Mouse (Mus musculus): ENCODE measurements around the gene Nxf2.
"Not testable (repeated sequence)": the region's sequence is repeated elsewhere in the genome, so short reads cannot be mapped to it uniquely, and the experiment has no call there.

Gene Nxf2

DNA sequence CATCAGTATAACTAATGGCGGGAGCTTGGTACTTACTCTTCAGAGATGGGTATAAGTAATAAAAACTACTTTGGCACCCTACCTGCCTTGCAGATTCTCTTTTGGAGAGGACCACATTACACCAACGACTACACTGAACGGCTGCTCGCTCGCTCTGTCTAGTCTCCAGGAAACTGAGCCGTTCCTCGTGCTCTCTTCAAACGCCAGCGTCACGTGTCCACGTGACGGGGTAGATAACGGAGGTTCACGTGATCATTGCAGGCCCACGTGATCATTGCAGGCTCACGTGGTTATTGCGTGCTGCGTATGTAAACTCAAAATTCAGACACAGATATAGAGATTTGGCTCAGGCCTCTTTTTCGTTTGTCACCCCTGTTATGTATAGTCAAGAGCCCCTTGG lies at the start of gene Nxf2:
Gene Nxf2 (minus strand): TSS at position 209 of the 400 bp plus-strand sequence.
- no peak for DNase-seq

DNA sequence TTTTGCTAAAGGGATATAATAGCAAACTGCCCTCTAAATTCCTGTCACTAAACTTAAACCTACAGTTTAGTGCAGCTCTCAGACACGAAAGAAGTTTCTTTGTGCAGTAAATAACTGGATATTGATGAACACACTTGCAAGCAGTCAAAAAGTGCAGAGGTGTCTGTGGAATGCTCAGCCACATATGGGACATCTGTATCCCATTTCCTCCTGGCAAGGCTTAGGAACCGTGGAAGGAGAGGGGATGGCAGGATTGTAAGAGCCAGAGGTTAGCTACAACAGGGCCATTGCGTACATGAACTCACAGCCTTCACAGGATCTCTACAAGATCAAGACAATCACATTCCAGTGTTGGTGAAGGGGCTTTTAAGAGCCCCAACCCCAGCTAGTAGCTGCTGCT lies 46.8 kb upstream of the Nxf2 start:
- no peak for DNase-seq

DNA sequence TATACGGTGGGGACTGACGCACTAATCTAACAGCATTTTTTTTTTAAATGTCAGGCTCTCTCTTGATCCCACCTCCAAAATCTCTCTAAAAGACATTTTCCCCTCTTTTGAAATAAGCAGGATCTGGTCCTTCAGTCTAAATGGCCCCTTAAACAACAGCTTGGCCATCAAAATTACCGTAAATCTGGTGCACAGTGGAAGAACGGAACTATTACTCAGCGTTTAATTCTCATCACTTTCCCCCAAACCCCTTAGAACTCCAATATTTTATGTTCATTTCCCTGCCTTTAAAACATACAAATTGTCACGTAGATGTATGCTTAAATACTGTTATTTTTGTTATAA lies 44.9 kb upstream of the Nxf2 start:
- DNase-seq, result no peak

DNA sequence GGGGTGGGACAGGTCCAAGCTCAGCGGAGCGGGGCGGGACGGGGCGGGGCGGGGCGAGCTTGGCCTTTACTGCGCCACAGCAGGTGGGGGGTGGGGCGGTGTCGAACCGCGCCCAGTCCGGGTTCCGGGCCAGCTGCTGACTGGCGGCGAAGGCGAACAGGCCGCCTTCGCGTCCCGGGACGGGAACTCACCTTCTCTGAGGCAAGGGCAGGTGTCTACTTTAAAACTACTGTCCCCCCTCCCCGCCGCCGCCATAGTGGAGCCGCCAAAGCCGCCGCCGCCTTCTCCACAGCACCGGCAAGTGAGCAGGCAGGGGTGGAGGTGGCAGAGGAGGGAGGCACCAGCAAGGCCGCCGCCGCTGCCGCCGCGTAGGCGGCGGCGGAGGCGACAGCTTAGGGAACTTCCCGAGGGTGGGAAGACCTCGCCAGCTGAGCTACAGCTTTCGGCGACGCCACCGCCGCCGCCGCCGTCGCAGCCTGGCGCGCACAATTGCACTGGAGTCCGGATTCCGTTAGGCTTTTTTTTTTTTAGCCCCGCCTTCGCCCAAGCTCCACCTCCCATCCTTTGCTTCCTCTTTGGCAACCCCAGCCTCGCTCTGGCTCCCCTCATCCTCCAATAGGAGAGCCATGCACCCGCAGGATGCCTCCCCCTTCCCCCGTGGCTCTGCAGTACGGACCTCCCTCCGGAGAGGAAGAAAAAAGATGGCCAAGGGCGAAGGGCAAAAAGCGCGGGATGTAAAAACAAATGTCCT lies 44.3 kb upstream of the Nxf2 start, which contains the start of gene Zmat1:
Gene Zmat1 (minus strand): TSS at position 490 of the 751 bp plus-strand sequence.
- DNase-seq, result peak; percentile 81 to 94

DNA sequence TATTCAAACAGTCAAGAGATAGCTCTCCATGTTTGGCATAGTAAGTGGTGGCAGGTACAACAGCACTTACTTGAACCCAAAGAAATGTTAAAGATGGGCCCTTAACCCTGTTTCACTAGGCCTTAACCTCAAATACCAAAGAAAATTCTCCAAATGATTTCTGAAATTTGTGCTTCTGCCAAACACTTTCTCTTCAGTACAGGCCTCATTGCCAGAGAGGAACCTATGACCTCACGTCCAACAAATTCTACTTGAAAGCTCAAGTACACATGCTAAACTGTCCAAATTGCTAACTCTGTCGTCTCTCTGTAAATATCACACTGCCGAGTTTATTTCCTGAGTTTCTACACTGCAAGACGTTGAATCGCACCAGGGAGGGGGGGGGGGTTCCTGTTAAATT lies 43.5 kb upstream of the Nxf2 start:
- DNase-seq, result no peak

DNA sequence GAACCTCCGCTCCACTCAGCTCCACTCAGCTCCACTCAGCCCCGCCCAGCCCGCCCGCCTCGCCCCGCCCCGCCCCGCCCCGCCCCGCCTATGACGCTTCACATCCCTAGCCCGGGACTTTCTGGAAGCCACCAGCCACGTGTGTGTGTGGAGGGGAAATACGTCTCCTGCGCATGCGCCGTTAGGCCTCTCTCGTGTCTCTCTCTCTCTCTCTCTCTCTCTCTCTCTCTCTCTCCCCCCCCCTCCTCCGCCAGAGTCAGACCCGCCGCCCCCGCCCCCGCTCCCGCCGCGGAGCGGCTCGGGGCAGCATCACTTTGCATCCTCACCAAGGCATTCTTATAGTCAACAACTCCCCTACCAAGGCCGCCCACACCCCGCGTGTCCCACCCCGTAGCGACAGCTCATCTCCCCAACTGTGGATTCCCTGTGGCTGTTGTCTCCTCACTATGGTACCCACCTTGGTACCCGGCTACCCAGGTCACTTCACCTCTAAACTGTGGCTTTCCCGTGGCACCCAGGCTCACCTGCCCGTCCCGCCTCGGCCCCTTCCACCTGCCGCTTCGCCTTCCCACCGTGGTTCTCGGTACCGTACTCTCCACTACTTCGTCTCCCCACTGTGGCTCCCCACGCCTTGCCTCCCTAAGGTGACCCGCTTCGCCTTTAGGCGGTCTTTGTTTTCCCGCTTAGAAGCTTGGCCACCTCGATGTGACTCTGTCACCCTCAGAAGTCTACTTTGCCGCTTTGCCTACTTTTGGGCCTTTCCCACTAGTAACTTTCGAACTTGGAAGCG lies 1.1 kb downstream of the Nxf2 start:
- peak; percentile 58 to 65 for DNase-seq

DNA sequence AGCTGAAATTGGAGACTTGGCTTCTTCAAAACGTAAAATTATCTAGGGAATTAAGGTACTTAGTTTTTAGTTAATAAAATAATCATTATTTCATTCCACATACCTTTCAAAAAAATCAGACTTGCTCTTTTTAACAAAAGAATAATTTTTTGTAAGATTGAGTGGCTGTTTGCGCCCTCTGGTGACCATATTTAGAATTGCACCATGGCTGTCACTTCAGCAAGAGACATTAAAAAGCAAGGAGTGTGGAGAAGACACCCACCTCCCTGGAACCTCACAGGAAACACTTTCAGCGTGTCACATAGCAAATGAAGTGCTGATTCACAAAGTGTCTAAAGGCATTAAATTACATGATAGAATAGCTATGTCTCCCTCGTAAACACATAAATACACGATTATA lies 34.2 kb downstream of the Nxf2 start:
- DNase-seq, result peak; percentile 35 to 44

DNA sequence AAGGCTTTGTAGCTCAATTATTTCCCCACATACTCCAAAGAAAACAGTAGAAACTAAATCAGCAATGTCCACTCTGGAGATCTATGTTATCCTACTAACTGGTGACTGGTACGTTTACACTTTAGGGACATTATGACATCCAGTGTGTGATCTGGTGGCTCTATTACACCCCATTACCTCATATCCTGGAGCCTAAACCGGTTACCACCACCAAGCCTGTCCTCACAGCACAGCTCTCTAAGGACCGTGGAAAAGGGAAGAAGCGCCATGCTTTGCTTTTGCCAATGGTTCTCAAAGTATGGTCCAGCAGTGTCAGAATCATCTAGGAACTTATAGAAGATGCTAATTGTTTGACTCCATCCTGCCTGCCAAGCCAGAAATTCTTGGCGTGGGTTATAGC lies 34.6 kb downstream of the Nxf2 start:
- DNase-seq, result no peak

DNA sequence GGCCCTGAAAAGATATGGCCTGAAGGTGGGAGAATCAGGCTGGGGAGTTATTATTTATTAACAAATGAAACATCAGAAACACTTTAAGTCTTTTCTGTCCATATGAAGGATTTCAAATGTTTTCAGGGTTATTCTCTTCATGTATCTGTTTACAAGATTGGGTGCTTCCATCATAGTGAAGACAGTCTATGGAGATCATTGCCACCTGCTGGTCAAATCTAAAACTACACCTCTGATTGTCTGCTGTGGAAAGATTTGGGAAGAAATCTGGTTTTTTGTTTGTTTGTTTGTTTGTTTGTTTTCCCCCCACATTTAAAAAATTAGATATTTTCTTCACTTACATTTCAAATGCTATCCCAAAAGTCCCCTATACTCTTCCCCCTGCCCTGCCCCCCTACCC lies 39.5 kb downstream of the Nxf2 start:
- DNase-seq, result peak; percentile 28 to 58

DNA sequence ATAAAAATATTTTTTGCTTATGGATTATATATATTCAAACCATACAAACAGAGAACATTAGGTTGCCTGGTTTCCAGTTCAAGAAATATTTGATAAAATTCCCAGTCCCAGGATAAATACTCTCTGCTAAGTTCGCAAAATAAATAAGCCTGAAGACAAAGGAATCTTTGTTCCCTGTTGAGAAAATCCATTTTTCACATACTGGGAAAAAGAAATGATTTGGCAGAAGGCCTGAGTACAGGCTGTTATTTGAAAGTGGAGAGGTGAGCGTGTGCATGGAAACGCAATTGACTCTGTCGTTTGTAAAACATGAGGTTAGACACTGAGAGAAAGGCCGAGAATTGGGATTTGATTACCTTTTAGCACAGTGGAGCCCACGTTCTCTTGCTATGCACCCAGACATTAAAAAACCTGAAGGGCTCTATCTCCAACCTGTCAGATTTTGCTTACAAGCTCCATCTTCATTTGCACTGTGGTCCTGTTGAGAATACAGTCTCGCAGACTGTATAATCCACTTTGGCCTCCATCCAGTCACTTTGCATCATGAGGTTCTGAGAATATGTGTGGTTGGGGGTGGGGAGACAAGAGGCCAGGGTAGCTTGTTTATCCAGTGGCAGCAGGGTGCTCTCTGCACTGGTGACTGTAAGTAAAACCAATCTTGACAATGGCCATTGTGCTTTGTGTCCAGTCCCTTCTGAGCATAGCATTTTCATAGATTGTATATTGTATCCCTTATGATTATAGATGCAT lies 40.7 kb downstream of the Nxf2 start:
- no peak for DNase-seq

DNA sequence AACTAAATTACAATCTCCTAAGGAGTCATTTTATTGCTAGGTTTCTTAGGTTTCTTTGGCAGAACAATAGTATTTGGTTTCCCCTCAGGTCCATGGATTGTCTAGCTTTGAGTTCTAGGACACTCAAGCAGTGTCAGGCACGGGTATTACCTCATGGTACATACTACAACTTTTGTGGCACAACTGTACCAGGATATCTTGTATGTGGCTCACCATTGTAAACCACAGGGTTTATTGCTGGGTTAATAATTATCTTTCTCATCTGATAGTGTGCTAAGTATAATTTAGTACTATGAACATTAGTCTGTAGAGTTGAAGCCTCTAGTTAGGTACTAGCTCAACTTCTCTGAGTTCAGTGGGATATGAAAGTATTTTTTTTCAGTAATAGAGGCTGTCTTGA lies 45.3 kb downstream of the Nxf2 start:
- no peak for DNase-seq

DNA sequence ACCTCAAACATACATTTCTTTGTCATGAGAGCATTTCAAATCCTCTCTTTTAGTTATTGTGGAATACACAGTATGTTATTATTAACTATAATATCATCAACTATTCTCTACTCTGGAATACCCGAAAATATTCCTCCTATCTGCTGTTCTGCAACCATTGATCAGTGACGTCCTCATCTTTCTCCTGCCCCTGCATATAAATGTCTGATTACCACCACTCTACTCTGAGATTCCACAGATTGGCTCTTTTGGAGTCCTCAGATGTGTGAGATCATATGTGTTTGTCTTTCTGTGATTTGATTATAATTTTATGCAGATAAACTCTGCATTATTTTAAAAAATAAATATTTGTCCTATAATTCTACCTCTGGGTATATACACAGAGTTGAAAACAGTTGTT lies 48.8 kb downstream of the Nxf2 start:
- DNase-seq, result no peak

DNA sequence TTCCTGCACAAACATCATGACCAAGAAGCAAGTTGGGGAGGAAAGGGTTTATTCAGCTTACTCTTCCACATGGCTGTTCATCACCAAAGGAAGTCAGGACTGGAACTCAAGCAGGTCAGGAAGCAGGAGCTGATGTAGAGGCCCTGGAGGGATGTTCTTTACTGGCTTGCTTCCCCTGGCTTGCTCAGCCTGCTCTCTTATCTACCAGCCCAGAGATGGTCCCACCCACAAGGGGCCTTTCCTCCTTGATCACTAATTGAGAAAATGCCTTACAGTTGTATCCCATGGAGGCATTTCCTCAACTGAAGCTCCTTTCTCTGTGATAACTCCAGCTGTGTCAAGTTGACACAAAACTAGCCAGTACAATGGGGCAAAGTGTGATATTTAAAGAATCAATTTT lies 49.2 kb downstream of the Nxf2 start:
- not testable (repeated sequence) for DNase-seq

DNA sequence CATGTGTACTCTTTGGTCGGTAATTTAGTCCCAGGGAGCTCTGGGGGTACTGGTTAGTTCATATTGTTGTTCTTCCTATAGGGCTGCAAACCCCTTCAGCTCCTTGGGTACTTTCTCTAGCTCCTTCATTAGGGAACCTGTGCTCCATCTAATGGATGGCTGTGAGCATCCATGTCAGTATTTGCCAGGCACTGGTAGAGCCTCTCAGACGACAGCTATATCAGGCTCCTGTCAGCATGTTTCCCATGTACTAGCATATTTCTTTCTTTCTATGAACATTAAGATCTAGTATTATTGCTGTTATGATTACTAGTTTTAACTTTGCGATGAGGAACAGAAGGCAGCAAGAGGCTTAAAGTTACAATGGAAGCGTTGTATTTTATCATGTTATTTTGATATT lies 49.7 kb downstream of the Nxf2 start:
- DNase-seq, result no peak

DNA sequence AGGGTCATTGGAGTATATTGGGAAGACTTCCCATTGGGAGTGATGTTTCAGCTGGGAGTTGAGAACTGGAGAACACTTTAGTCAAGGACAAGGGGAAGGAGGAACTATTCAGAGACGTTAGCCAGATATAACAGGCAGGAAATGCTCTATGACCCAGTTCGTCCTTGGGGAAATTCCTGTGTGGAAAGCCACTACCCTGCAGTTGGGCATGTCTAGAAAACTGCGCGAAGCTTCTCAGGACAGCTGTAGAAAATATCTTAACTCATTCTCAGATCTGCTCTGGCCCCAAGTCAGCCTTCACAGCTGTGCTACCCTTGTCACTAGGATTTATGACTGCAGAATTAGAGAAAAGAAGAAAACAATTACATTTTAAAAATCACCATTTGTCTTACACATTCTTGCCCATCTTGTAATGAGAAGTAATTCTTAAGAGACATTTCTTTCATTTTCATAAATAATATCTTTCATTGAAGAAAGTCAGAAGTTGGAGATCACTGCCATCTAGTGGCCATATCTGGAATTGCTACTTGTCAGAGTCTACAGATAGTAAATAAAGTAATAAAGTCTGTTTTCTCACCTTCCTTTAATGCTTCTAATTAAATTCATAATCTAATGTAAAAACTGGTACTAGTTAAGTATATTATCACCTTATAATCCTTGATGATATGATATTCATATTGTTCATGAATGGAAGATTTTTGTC lies 51.2 kb downstream of the Nxf2 start:
- peak; percentile 22 to 49 for DNase-seq

DNA sequence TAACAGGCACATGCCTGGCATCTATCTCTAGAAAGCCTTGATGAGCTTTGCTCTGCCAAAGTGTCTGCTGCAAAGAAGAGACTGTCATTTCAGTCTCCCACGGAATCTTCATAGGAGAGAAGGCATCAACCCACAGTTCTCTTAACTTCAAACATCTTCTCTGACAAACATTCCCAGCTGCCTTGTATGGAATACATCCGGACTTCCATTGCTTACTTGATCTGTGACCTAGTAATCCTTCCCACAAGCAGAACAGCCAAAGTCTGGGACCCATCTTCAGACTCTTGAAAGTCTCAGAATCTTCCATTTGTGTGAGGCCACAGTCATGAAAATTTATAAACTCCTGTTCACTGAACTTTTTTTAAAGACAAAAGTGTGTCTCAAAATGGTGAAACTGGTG lies 51.7 kb downstream of the Nxf2 start:
- DNase-seq, result no peak

DNA sequence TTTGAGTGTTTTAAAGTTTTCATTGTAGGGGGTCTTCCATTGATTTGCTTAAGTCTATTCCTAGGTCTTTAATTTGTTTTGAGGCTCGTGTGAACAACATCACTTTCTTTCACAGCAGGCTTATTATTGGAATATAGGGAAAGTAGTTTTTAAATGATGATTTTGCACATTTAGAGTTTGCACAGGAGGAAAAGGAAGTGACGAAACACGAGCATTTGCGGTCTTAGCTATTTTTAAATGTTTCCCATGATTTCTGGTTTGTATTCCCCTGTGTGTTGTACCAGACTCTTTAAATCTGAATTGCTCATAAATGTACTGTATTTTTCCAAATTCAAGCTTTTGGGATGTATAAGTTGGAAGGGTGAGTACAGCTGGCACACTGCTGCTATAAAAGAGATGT lies 54.2 kb downstream of the Nxf2 start:
- DNase-seq, result no peak
